Mouse (Mus musculus) bone marrow macrophage, adult 2 months (primary cell): ENCODE measurements at regions not wholly inside any gene's neighbourhood (a gene's known extent, or its start where the extent isn't known, plus 50 kb on each side); places are given as distances from the start of the nearest gene placed in this dataset.

Experiments
- CTCF ChIP-seq: IDR thresholded peaks from 2 replicates; pipeline ENCODE4 v1.5.1; 2012; ENCODE audit warnings: low read depth, mild to moderate bottlenecking, low read length, moderate library complexity
- POLR2A ChIP-seq: IDR thresholded peaks from 2 replicates; pipeline ENCODE4 v1.6.1; 2012; ENCODE audit warnings: mild to moderate bottlenecking, low read depth, low read length, borderline replicate concordance

GRCm38 (mm10) chr17:4668511-4668910 lies 325.6 kb upstream of the Arid1b start:
- TF ChIP-seq POLR2A (no peak), CTCF (no peak)
